Mouse (Mus musculus) heart, postnatal 0 days (tissue): Measurements from ENCODE around the gene Zfp664.

ENCODE experiments used
- CTCF ChIP-seq: IDR thresholded peaks from 2 replicates; pipeline ENCODE4 v1.5.1; 2016; ENCODE audit warnings: antibody characterized with exemption, control low read depth, low read depth
- EP300 ChIP-seq: IDR thresholded peaks from 2 replicates; pipeline ENCODE4 v1.6.1; 2016; ENCODE audit warnings: antibody characterized with exemption, low read depth

- no peak for TF ChIP-seq EP300
- TF ChIP-seq CTCF = peak; percentile 99
These were observed 37.6 kb downstream of the Zfp664 start for GRCm38 (mm10) chr5:124899945-124900631.
